8 mouse cellular contexts compared by ENCODE assay signal in the genomic region with DNA sequence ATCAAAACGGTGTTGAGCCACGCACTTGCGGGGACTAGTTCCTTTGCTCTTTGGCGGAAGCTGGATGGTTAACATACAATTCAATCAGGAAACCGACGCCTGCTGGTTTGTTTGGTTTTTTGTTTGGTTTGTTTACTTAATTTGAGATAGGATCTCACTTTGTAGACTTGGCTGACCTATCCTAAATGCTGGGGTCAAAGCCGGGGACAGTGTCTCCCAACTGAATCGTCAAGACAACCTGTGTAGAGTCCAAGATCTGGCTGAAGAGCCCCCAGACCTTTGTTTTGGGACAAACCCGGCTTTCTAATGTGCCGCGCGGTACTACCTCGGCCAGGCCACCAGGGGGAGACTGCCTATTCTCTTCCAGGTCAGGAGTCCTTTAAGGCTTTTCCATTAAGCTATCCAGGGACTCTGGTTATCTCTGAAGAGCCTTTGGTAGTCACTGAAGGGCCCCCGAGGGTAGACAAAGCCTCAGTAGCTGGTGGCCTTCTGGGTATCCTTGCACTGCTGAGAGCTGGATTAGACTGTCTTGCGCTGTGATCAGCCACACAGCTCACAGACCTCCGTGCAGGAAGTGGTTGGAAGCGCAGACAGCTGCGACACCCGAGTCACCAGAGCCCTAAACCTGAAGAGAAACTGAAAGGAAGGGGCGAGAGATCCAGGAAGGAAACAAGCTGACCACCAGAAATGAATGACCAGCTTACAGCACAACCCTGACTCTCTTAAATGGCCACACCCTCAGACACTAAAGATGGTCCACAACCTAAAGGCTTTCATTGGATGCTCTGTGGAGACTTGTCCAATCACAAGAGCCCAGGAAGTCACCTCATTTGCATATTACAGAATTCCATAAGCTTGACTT. TPM values are rescaled to one million over a fixed set of nuclear protein-coding genes. Genes with fewer than 3 reads are reported as not detected.
A peak's percentile ranks its signal among the peaks of the same experiment; 100 is the strongest.
DNase-seq lines count a peak whose midpoint lies in the region; ATAC-seq and TF ChIP-seq lines count a peak whose summit lies in the region.

No protein-coding gene starts in this region.

- ATAC-seq in cerebellum, adult (ENCODE audit: insufficient number of reproducible peaks, low FRiP score, low TSS enrichment), result 0 out of 2 replicates have a peak, but pooled peaks have one; percentile 53
- ATAC-seq in erythroblast, adult 5-6 weeks (replicated peaks; ENCODE audit: low FRiP score, poor library complexity, severe bottlenecking), result peak; percentile 76
- ATAC-seq in megakaryocyte, adult 5-6 weeks (ENCODE audit: poor library complexity, severe bottlenecking), result peak; percentile 88

- no peak for TF ChIP-seq POLR2A in spleen, adult 2 months (IDR thresholded peaks at IDR 0.05; ENCODE audit: low read depth, low read length)

- H3K4me1 ChIP-seq in spleen, adult 2 months (ENCODE audit: control insufficient read depth, insufficient read depth, insufficient read length), result 0 out of 2 replicates have a peak, but pooled peaks cover 2% of the 10 kb centered on the region

- H3K36me3 ChIP-seq in spleen, adult 2 months (ENCODE audit: control insufficient read depth, insufficient read depth, low read length), result peaks cover 9% of the 10 kb centered on the region

- peak overlapping the region; percentile 2; the same call in 1 of the 2 replicates for H3K4me3 ChIP-seq in layer of hippocampus, adult 2 months
- peak overlapping the region; percentile 52 for H3K4me3 ChIP-seq in spleen, adult 2 months (ENCODE audit: extremely low read depth, insufficient read depth, insufficient read length)

- DNase-seq in cerebellum, adult 11 months, result no peak
- DNase-seq in adrenal gland, postnatal 25 days, result peak; percentile 50
- peak; percentile 63 to 64 for DNase-seq in heart, postnatal 36 days
- peak in 1 of 2 experiments; percentile 52 for DNase-seq in layer of hippocampus, adult 2 months (ENCODE audit: low spot score in 2 of 2)
- DNase-seq in spleen, adult 2 months (ENCODE audit: low read depth in 1 of 2, low spot score in 2 of 2), result peak; percentile 63 to 80

- WGBS in spleen, adult 2 months, result under 1% methylated on average over 20 of the region's 20 CpGs

- TF ChIP-seq CTCF in layer of hippocampus, adult 2 months (conservative IDR thresholded peaks at IDR 0.05), result peak; percentile 86
- peak; percentile 76; the same call in 1 of the 2 replicates for TF ChIP-seq CTCF in spleen, adult 2 months (IDR thresholded peaks at IDR 0.05; ENCODE audit: extremely low read depth, insufficient read depth, insufficient read length, insufficient replicate concordance)

- H3K27ac ChIP-seq in layer of hippocampus, adult 2 months, result no peak overlapping the region
- peak overlapping the region; percentile 88 for H3K27ac ChIP-seq in spleen, adult 2 months (ENCODE audit: insufficient read depth, low read length)

- H3K27me3 ChIP-seq in spleen, adult 2 months (ENCODE audit: control insufficient read depth, insufficient read depth, low read length), result no peaks in the 10 kb centered on the region

- intact Hi-C loops in heart, postnatal 36 days (cut with DNase I), result loop anchor here (1.0 kb wide), 1 partner anchor 10 kb away; the partner anchor contains the start of gene Rnf187

RNA-seq across cellular contexts. Expression of gene Btnl10, which starts 10.3 kb away (rescaled TPM):
- total RNA-seq in adrenal gland, postnatal 25 days (2021), result not detected in 2 replicates
- total RNA-seq in erythroblast, adult 5-6 weeks (2015; ENCODE audit: low replicate concordance), result 296 and 325 TPM in 2 replicates
- 491 and 558 TPM in 2 replicates for total RNA-seq in erythroblast, adult 5-6 weeks (2017; ENCODE audit: low replicate concordance)
- not detected for total RNA-seq in heart, postnatal 36 days (2021)
- not detected for total RNA-seq in layer of hippocampus, adult 2 months (2021)
- 0.94 and 1.8 TPM in 2 replicates for total RNA-seq in megakaryocyte, adult 5-6 weeks (2015)
- 1.2 and 2.8 TPM in 2 replicates for total RNA-seq in megakaryocyte, adult 5-6 weeks (2017)
- 14.6 and 14.9 TPM in 2 replicates for polyA plus RNA-seq in spleen, adult 2 months (2012; rRNA removed)

RNA-seq across cellular contexts. Expression of gene Rnf187, which starts 10.7 kb away (rescaled TPM):
- 154 and 161 TPM in 2 replicates for total RNA-seq in adrenal gland, postnatal 25 days (2021)
- total RNA-seq in erythroblast, adult 5-6 weeks (2015; ENCODE audit: low replicate concordance), result 18.6 and 23.6 TPM in 2 replicates
- 32.3 and 36.6 TPM in 2 replicates for total RNA-seq in erythroblast, adult 5-6 weeks (2017; ENCODE audit: low replicate concordance)
- 100 to 1,000 TPM; 160 to 167 TPM for total RNA-seq in heart, postnatal 36 days (2021)
- 100 to 1,000 TPM; 462 to 508 TPM for total RNA-seq in layer of hippocampus, adult 2 months (2021)
- 42.6 and 42.9 TPM in 2 replicates for total RNA-seq in megakaryocyte, adult 5-6 weeks (2015)
- total RNA-seq in megakaryocyte, adult 5-6 weeks (2017), result 49.7 and 61.7 TPM in 2 replicates
- 157 and 230 TPM in 2 replicates for polyA plus RNA-seq in spleen, adult 2 months (2012; rRNA removed)

RNA-seq across cellular contexts. Expression of gene Hist3h2ba, which starts 20.7 kb away (rescaled TPM):
- total RNA-seq in adrenal gland, postnatal 25 days (2021), result 8.5 and 9.6 TPM in 2 replicates
- 7.5 and 25.9 TPM in 2 replicates for total RNA-seq in erythroblast, adult 5-6 weeks (2015; ENCODE audit: low replicate concordance)
- 40.6 and 51.9 TPM in 2 replicates for total RNA-seq in erythroblast, adult 5-6 weeks (2017; ENCODE audit: low replicate concordance)
- 1 to 10 TPM; 2.2 to 2.5 TPM for total RNA-seq in heart, postnatal 36 days (2021)
- 100 to 1,000 TPM in 1 of 2 experiments, 10 to 100 TPM in 1; 91.3 to 103 TPM for total RNA-seq in layer of hippocampus, adult 2 months (2021)
- 4.6 and 6.9 TPM in 2 replicates for total RNA-seq in megakaryocyte, adult 5-6 weeks (2015)
- total RNA-seq in megakaryocyte, adult 5-6 weeks (2017), result 5.4 and 10.9 TPM in 2 replicates
- polyA plus RNA-seq in spleen, adult 2 months (2012; rRNA removed), result 13.2 and 21.2 TPM in 2 replicates

RNA-seq across cellular contexts. Expression of gene Zfp39, which starts 24.0 kb away (rescaled TPM):
- total RNA-seq in adrenal gland, postnatal 25 days (2021), result 4.9 and 6.3 TPM in 2 replicates
- total RNA-seq in erythroblast, adult 5-6 weeks (2015; ENCODE audit: low replicate concordance), result 15.2 and 23.4 TPM in 2 replicates
- 18.3 and 19.8 TPM in 2 replicates for total RNA-seq in erythroblast, adult 5-6 weeks (2017; ENCODE audit: low replicate concordance)
- 1 to 10 TPM; 3.4 to 3.7 TPM for total RNA-seq in heart, postnatal 36 days (2021)
- 10 to 100 TPM in 1 of 2 experiments, 1 to 10 TPM in 1; 9.9 to 10.3 TPM for total RNA-seq in layer of hippocampus, adult 2 months (2021)
- 12.5 and 13.3 TPM in 2 replicates for total RNA-seq in megakaryocyte, adult 5-6 weeks (2015)
- 8.2 and 8.6 TPM in 2 replicates for total RNA-seq in megakaryocyte, adult 5-6 weeks (2017)
- 1.2 and 1.3 TPM in 2 replicates for polyA plus RNA-seq in spleen, adult 2 months (2012; rRNA removed)

RNA-seq across cellular contexts. Expression of gene Hist3h2a, which starts 26.5 kb away (rescaled TPM):
- 21.2 and 25.6 TPM in 2 replicates for total RNA-seq in adrenal gland, postnatal 25 days (2021)
- total RNA-seq in erythroblast, adult 5-6 weeks (2015; ENCODE audit: low replicate concordance), result 30.5 and 41.5 TPM in 2 replicates
- 255 and 279 TPM in 2 replicates for total RNA-seq in erythroblast, adult 5-6 weeks (2017; ENCODE audit: low replicate concordance)
- 10 to 100 TPM; 15.3 to 17.6 TPM for total RNA-seq in heart, postnatal 36 days (2021)
- total RNA-seq in layer of hippocampus, adult 2 months (2021), result 10 to 100 TPM; 66.0 to 69.3 TPM
- 20.6 and 24.9 TPM in 2 replicates for total RNA-seq in megakaryocyte, adult 5-6 weeks (2015)
- 267 and 273 TPM in 2 replicates for total RNA-seq in megakaryocyte, adult 5-6 weeks (2017)
- polyA plus RNA-seq in spleen, adult 2 months (2012; rRNA removed), result 14.8 and 20.0 TPM in 2 replicates

Comparison
In these comparisons a context has a peak if more than half of its experiments do, and no peak if none do; other contexts are left out.
1. RNA of gene Btnl10, which starts 10.3 kb away (total RNA-seq): 296 to 558 TPM in erythroblast, adult 5-6 weeks; 0.94 to 2.8 TPM in megakaryocyte, adult 5-6 weeks, not detected in layer of hippocampus, adult 2 months, not detected in adrenal gland, postnatal 25 days and not detected in heart, postnatal 36 days; every median in the first group is over 10 times any median in the second.
2. Peak in every context shown above with its lines, with median percentiles within 50 percentile points of each other: ATAC-seq.